Mouse (Mus musculus): Measurements from ENCODE around the gene Map1b. TPM values are rescaled to one million over a fixed set of nuclear protein-coding genes. Genes with fewer than 3 reads are reported as not detected.
A peak's percentile ranks its signal among the peaks of the same experiment; 100 is the strongest.

Gene Map1b
- polyA plus RNA-seq, 1 experiment from 2014 or later = 272 TPM

GRCm38 (mm10) chr13:99391417-99391816, 124.9 kb downstream of the Map1b start:
- peaks cover 16% of the 10 kb centered on the region for H3K4me1 ChIP-seq
- no peak overlapping the region for H3K9ac ChIP-seq
- H3K4me2 ChIP-seq (replicated peaks) = no peak overlapping the region
- no peaks in the 10 kb centered on the region for H3K9me3 ChIP-seq
- H3K4me3 ChIP-seq = no peak overlapping the region
- no peaks in the 10 kb centered on the region for H3K27me3 ChIP-seq
- 82% methylated on average over 3 of the region's 3 CpGs for WGBS
- H3K27ac ChIP-seq = 0 out of 2 replicates have a peak overlapping the region, but pooled peaks have one; percentile 54
- ATAC-seq (ENCODE audit: insufficient number of reproducible peaks, insufficient read depth, low FRiP score, low TSS enrichment) = no peak
- no peaks in the 10 kb centered on the region for H3K36me3 ChIP-seq

GRCm38 (mm10) chr13:99387901-99388811, 128.2 kb downstream of the Map1b start:
- Histone ChIP-seq H3K4me1 (peaks cover 5% of the 10 kb centered on the region; the same call in 1 of the 2 replicates), H3K4me3 (no peak overlapping the region), H3K9ac (no peak overlapping the region), H3K27me3 (no peaks in the 10 kb centered on the region), H3K36me3 (peaks cover 6% of the 10 kb centered on the region), H3K27ac (no peak overlapping the region), H3K4me2 (replicated peaks) (no peak overlapping the region), H3K9me3 (no peaks in the 10 kb centered on the region)
- 77% methylated on average over 7 of the region's 7 CpGs for WGBS
- no peak for ATAC-seq (ENCODE audit: insufficient number of reproducible peaks, insufficient read depth, low FRiP score, low TSS enrichment)

DNA sequence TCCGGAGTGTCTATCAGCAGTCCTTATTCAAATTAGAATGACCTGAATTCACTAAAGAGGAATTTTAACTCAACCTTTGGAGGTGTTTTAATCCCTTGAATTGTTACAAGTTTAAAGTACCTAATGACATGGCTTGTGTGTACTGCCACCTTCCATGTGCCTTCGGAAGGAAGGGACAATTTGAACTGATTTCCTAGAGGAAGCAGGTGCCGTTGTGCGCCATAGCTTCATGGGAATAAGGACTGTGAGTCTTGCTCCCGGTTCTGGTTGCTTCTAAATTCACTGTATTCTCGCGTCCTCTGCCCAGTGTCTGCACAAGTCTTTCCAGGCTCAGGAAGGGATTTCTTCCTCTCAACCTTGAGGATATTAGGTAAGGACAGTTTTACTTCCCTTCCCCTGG, 130.0 kb downstream of the Map1b start:
- peaks cover 6% of the 10 kb centered on the region for H3K36me3 ChIP-seq
- H3K4me2 ChIP-seq (replicated peaks) = no peak overlapping the region
- WGBS = 87% methylated on average over 7 of the region's 7 CpGs
- H3K27me3 ChIP-seq = no peaks in the 10 kb centered on the region
- H3K27ac ChIP-seq = no peak overlapping the region
- ATAC-seq (ENCODE audit: insufficient number of reproducible peaks, insufficient read depth, low FRiP score, low TSS enrichment) = no peak
- H3K9me3 ChIP-seq = no peaks in the 10 kb centered on the region
- peaks cover 3% of the 10 kb centered on the region; the same call in 1 of the 2 replicates for H3K4me1 ChIP-seq
- H3K9ac ChIP-seq = no peak overlapping the region
- H3K4me3 ChIP-seq = no peak overlapping the region

- no peaks in the 10 kb centered on the region for H3K27me3 ChIP-seq
- H3K4me2 ChIP-seq (replicated peaks) = no peak overlapping the region
- H3K4me1 ChIP-seq = no peaks in the 10 kb centered on the region
- H3K9me3 ChIP-seq = no peaks in the 10 kb centered on the region
- H3K36me3 ChIP-seq = peaks cover 6% of the 10 kb centered on the region
- no peak overlapping the region for H3K27ac ChIP-seq
- no peak overlapping the region for H3K4me3 ChIP-seq
- no peak overlapping the region for H3K9ac ChIP-seq
- WGBS = 84% methylated on average over 6 of the region's 6 CpGs
- peak; percentile 56; the same call in 1 of the 2 replicates for ATAC-seq (ENCODE audit: insufficient number of reproducible peaks, insufficient read depth, low FRiP score, low TSS enrichment)
These were observed 130.4 kb downstream of the Map1b start for GRCm38 (mm10) chr13:99385911-99386310.

GRCm38 (mm10) chr13:99384555-99385203, 131.7 kb downstream of the Map1b start:
- Histone ChIP-seq H3K9me3 (no peaks in the 10 kb centered on the region), H3K4me3 (no peak overlapping the region), H3K4me1 (no peaks in the 10 kb centered on the region), H3K4me2 (replicated peaks) (no peak overlapping the region), H3K27ac (no peak overlapping the region), H3K27me3 (no peaks in the 10 kb centered on the region), H3K9ac (no peak overlapping the region), H3K36me3 (peaks cover 8% of the 10 kb centered on the region)
- WGBS = 75% methylated on average over 7 of the region's 7 CpGs
- no peak for ATAC-seq (ENCODE audit: insufficient number of reproducible peaks, insufficient read depth, low FRiP score, low TSS enrichment)

GRCm38 (mm10) chr13:99382373-99382772, 134.0 kb downstream of the Map1b start:
- WGBS = 61% methylated on average over 6 of the region's 6 CpGs
- Histone ChIP-seq H3K9ac (no peak overlapping the region), H3K9me3 (no peaks in the 10 kb centered on the region), H3K27ac (no peak overlapping the region), H3K27me3 (no peaks in the 10 kb centered on the region), H3K36me3 (peaks cover 13% of the 10 kb centered on the region), H3K4me3 (no peak overlapping the region), H3K4me2 (replicated peaks) (no peak overlapping the region), H3K4me1 (no peaks in the 10 kb centered on the region)
- ATAC-seq (ENCODE audit: insufficient number of reproducible peaks, insufficient read depth, low FRiP score, low TSS enrichment) = no peak

GRCm38 (mm10) chr13:99378223-99378622, 138.1 kb downstream of the Map1b start:
- Histone ChIP-seq H3K27ac (no peak overlapping the region), H3K4me2 (replicated peaks) (no peak overlapping the region), H3K4me3 (no peak overlapping the region), H3K36me3 (peaks cover 7% of the 10 kb centered on the region; the same call in 1 of the 2 replicates), H3K9me3 (no peaks in the 10 kb centered on the region), H3K27me3 (no peaks in the 10 kb centered on the region), H3K9ac (no peak overlapping the region), H3K4me1 (peaks cover 12% of the 10 kb centered on the region)
- no peak for ATAC-seq (ENCODE audit: insufficient number of reproducible peaks, insufficient read depth, low FRiP score, low TSS enrichment)
- 95% methylated on average over 1 of the region's 1 CpGs for WGBS

GRCm38 (mm10) chr13:99377055-99377454, 139.3 kb downstream of the Map1b start:
- 89% methylated on average over 6 of the region's 6 CpGs for WGBS

GRCm38 (mm10) chr13:99375550-99375949, 140.8 kb downstream of the Map1b start:
- ATAC-seq (ENCODE audit: insufficient number of reproducible peaks, insufficient read depth, low FRiP score, low TSS enrichment) = no peak

More at GRCm38 (mm10) chr13:99377055-99377454, 139.3 kb downstream of the Map1b start:
- H3K4me3 ChIP-seq = no peak overlapping the region
- no peak overlapping the region for H3K9ac ChIP-seq
- no peak overlapping the region for H3K4me2 ChIP-seq (replicated peaks)
- ATAC-seq (ENCODE audit: insufficient number of reproducible peaks, insufficient read depth, low FRiP score, low TSS enrichment) = no peak
- no peaks in the 10 kb centered on the region for H3K27me3 ChIP-seq
- H3K9me3 ChIP-seq = no peaks in the 10 kb centered on the region
- no peak overlapping the region for H3K27ac ChIP-seq
- H3K4me1 ChIP-seq = peaks cover 13% of the 10 kb centered on the region
- peaks cover 7% of the 10 kb centered on the region; the same call in 1 of the 2 replicates for H3K36me3 ChIP-seq

GRCm38 (mm10) chr13:99374191-99374590, 142.1 kb downstream of the Map1b start:
- H3K36me3 ChIP-seq = 0 out of 2 replicates have a peak, but pooled peaks cover under 1% of the 10 kb centered on the region
- no peaks in the 10 kb centered on the region for H3K9me3 ChIP-seq
- no peak overlapping the region for H3K27ac ChIP-seq
- H3K4me2 ChIP-seq (replicated peaks) = no peak overlapping the region
- H3K27me3 ChIP-seq = no peaks in the 10 kb centered on the region
- no peak overlapping the region for H3K4me3 ChIP-seq
- no peak for ATAC-seq (ENCODE audit: insufficient number of reproducible peaks, insufficient read depth, low FRiP score, low TSS enrichment)
- 35% methylated on average over 4 of the region's 4 CpGs for WGBS
- no peak overlapping the region for H3K9ac ChIP-seq
- peaks cover 13% of the 10 kb centered on the region for H3K4me1 ChIP-seq

More at GRCm38 (mm10) chr13:99375550-99375949, 140.8 kb downstream of the Map1b start:
- no peak overlapping the region for H3K4me2 ChIP-seq (replicated peaks)
- peaks cover 7% of the 10 kb centered on the region; the same call in 1 of the 2 replicates for H3K36me3 ChIP-seq
- H3K4me3 ChIP-seq = no peak overlapping the region
- H3K9me3 ChIP-seq = no peaks in the 10 kb centered on the region
- no peaks in the 10 kb centered on the region for H3K27me3 ChIP-seq
- no peak overlapping the region for H3K9ac ChIP-seq
- 37% methylated on average over 6 of the region's 6 CpGs for WGBS
- H3K4me1 ChIP-seq = peaks cover 13% of the 10 kb centered on the region
- H3K27ac ChIP-seq = no peak overlapping the region

DNA sequence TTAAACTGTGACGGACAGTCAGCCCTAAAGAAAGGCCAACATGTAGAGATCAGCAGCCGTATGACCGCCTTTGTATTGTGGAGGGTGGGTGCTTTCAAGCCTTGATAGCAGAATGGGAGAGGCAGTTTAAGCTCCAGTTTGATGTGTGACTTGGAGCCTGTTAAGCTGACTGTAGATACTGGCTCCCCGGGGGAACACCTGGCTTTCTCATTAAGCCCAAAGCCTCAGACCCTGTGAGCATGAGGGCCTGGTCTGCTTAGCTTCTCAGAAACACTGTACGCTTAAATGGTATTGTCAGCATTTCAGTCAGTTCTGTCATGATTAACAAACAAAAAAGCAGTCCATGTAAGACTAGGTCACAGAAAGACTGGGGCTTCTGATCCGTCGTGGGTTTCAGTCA, 142.7 kb downstream of the Map1b start:
- Histone ChIP-seq H3K36me3 (no peaks in the 10 kb centered on the region), H3K4me3 (no peak overlapping the region), H3K4me1 (peaks cover 13% of the 10 kb centered on the region), H3K4me2 (replicated peaks) (no peak overlapping the region), H3K27ac (no peak overlapping the region), H3K27me3 (no peaks in the 10 kb centered on the region), H3K9me3 (no peaks in the 10 kb centered on the region), H3K9ac (no peak overlapping the region)
- ATAC-seq (ENCODE audit: insufficient number of reproducible peaks, insufficient read depth, low FRiP score, low TSS enrichment) = 0 out of 2 replicates have a peak, but pooled peaks have one; percentile 15
- WGBS = 70% methylated on average over 7 of the region's 7 CpGs
